Mouse (Mus musculus) limb, embryonic 14.5 days (tissue): Measurements from ENCODE around the gene Ppm1h. TPM values are rescaled to one million over a fixed set of nuclear protein-coding genes. Genes with fewer than 3 reads are reported as not detected.

Experiments
- ATAC-seq: fragments of 200-750 bp; cut with Nextera tagmentation; 2 replicates; pipeline ENCODE4 v1.8.0; 2017; ENCODE audit warnings: low read depth, moderate number of reproducible peaks, moderate TSS enrichment; ENCODE audit not compliant: low FRiP score
- DNase-seq: peaks from one replicate; pipeline ENCODE4 v3.0.0-alpha.2; 2015; ENCODE audit warnings: low spot score
- H3K27ac ChIP-seq: fragments of 300-500 bp; sonication (generic); replicated peaks from 2 replicates; pipeline ENCODE4 v1.5.1; 2014; ENCODE audit warnings: low read depth, mild to moderate bottlenecking, low read length, moderate library complexity, mixed read lengths
- H3K27me3 ChIP-seq: fragments of 300-500 bp; sonication (generic); 2 replicates; pipeline ENCODE4 v1.6.1; 2014; ENCODE audit warnings: low read length, mixed read lengths; ENCODE audit not compliant: control insufficient read depth, insufficient read depth
- H3K36me3 ChIP-seq: fragments of 300-500 bp; sonication (generic); 2 replicates; pipeline ENCODE4 v1.6.1; 2014; ENCODE audit warnings: mild to moderate bottlenecking, low read length, moderate library complexity, mixed read lengths; ENCODE audit not compliant: control insufficient read depth, insufficient read depth
- H3K4me1 ChIP-seq: fragments of 300-500 bp; sonication (generic); 2 replicates; pipeline ENCODE4 v1.6.1; 2014; ENCODE audit warnings: antibody characterized with exemption, low read length, mixed read lengths; ENCODE audit not compliant: control insufficient read depth, insufficient read depth
- H3K4me2 ChIP-seq: fragments of 300-500 bp; sonication (generic); replicated peaks from 2 replicates; pipeline ENCODE4 v1.6.1; 2014; ENCODE audit warnings: low read depth, mild to moderate bottlenecking, low read length, moderate library complexity; ENCODE audit not compliant: severe bottlenecking
- H3K4me3 ChIP-seq: fragments of 300-500 bp; sonication (generic); replicated peaks from 2 replicates; pipeline ENCODE4 v1.5.1; 2014; ENCODE audit warnings: low read length
- H3K9ac ChIP-seq: fragments of 300-500 bp; sonication (generic); 2 replicates; pipeline ENCODE4 v1.6.1; 2014; ENCODE audit warnings: mild to moderate bottlenecking, low read depth, low read length, moderate library complexity; ENCODE audit not compliant: severe bottlenecking
- H3K9me3 ChIP-seq: fragments of 300-500 bp; sonication (generic); 2 replicates; pipeline ENCODE4 v1.6.1; 2016; ENCODE audit warnings: low read length; ENCODE audit not compliant: control insufficient read depth
- POLR2A ChIP-seq: fragments of 200-500 bp; IDR thresholded peaks from 2 replicates; pipeline ENCODE4 v1.8.0; 2012; ENCODE audit warnings: inconsistent platforms, mild to moderate bottlenecking, moderate library complexity, borderline replicate concordance; ENCODE audit not compliant: insufficient read depth, insufficient read length; ENCODE audit errors: extremely low read depth
- WGBS: fragments of 180-500 bp; shearing (Covaris S2); extraction: QIAGEN DNeasy Blood & Tissue Kit; methylation state at CpG from one replicate; pipeline ENCODE4 v1.1.7; 2014; 5-methylcytosine and 5-hydroxymethylcytosine counted together
- polyA plus RNA-seq, 2 experiments: library from polyadenylated mRNA; depleted of rRNA in 1 of 2; stranded (reverse) in 1 of 2; unstranded in 1 of 2; fragments of >200 nt; fragmentation: Nextera tagmentation in 1 of 2; extraction: Ambion mirVana in 1 of 2; gene quantifications; 2 replicates each; pipeline versions ENCODE4 v1.2.1 to v1.2.3; 2012 to 2014

Ppm1h gene
- polyA plus RNA-seq (2012; rRNA removed) (2.2 and 2.3 TPM in 2 replicates), polyA plus RNA-seq (2014; fragmentation: Nextera tagmentation; extraction: Ambion mirVana) (3.4 and 3.5 TPM in 2 replicates)

GRCm38 (mm10) chr10:122678541-122679436, at the start of gene Ppm1h:
Gene Ppm1h, plus strand, starts transcription at chr10:122678762.
- no peaks in the 10 kb centered on the region for H3K36me3 ChIP-seq
- H3K9me3 ChIP-seq: no peaks in the 10 kb centered on the region
- H3K27me3 ChIP-seq: 0 out of 2 replicates have a peak, but pooled peaks cover 8% of the 10 kb centered on the region
- H3K4me2 ChIP-seq: peak within 1 kb of the TSS; percentile 95
- DNase-seq (peak; percentile 26), ATAC-seq (peak; percentile 75)
- peak within 1 kb of the TSS; percentile 67 for H3K4me3 ChIP-seq
- H3K4me1 ChIP-seq: peaks cover 8% of the 10 kb centered on the region; the same call in 1 of the 2 replicates
- under 1% methylated on average over 84 of the region's 94 CpGs for WGBS
- H3K9ac ChIP-seq: peak within 1 kb of the TSS; percentile 61
- H3K27ac ChIP-seq: 0 out of 2 replicates have a peak within 1 kb of the TSS, but pooled peaks have one; percentile 35
- no peak for TF ChIP-seq POLR2A

DNA sequence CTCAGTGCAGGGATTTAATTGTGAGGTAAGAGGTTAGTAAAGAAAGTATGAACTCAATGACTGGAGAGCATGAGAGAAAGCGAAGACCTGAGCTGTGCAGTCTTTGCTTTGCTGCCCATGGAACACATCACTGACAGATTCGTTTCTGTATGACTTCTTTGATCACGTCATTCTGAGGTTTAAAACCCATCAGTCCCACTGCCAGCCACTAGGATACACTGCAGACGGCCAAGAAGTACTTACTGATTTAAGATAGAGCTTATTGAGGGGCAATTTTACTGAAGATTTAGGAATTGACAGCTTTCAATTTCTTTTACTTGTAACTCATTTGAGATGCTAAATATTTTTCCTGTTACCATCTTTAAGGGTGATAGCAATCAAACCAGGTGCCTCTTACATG, 49.6 kb upstream of the Ppm1h start:
- H3K27me3 ChIP-seq: no peaks in the 10 kb centered on the region
- no peak for DNase-seq
- no peak overlapping the region for H3K9ac ChIP-seq
- H3K36me3 ChIP-seq: no peaks in the 10 kb centered on the region
- no peaks in the 10 kb centered on the region for H3K4me1 ChIP-seq
- H3K9me3 ChIP-seq: no peaks in the 10 kb centered on the region
- WGBS: 50% methylated on average over 4 of the region's 4 CpGs
- ATAC-seq: no peak
- no peak for TF ChIP-seq POLR2A
- H3K4me3 ChIP-seq: no peak overlapping the region
- no peak overlapping the region for H3K27ac ChIP-seq
- no peak overlapping the region for H3K4me2 ChIP-seq

- Histone ChIP-seq H3K27me3 (no peaks in the 10 kb centered on the region), H3K4me1 (no peaks in the 10 kb centered on the region), H3K9ac (no peak overlapping the region), H3K9me3 (no peaks in the 10 kb centered on the region), H3K4me2 (no peak overlapping the region), H3K27ac (no peak overlapping the region), H3K4me3 (no peak overlapping the region), H3K36me3 (no peaks in the 10 kb centered on the region)
- no peak for ATAC-seq
- DNase-seq: no peak
- no peak for TF ChIP-seq POLR2A
- 88% methylated on average over 4 of the region's 4 CpGs for WGBS
These were observed 38.7 kb upstream of the Ppm1h start for GRCm38 (mm10) chr10:122639879-122640278.

GRCm38 (mm10) chr10:122641263-122641795, 37.2 kb upstream of the Ppm1h start:
- no peaks in the 10 kb centered on the region for H3K9me3 ChIP-seq
- H3K36me3 ChIP-seq: no peaks in the 10 kb centered on the region
- no peak overlapping the region for H3K4me2 ChIP-seq
- WGBS: 83% methylated on average over 8 of the region's 8 CpGs
- H3K27ac ChIP-seq: no peak overlapping the region
- DNase-seq (no peak), ATAC-seq (no peak)
- no peak overlapping the region for H3K4me3 ChIP-seq
- H3K4me1 ChIP-seq: no peaks in the 10 kb centered on the region
- no peak overlapping the region for H3K9ac ChIP-seq
- no peak for TF ChIP-seq POLR2A
- no peaks in the 10 kb centered on the region for H3K27me3 ChIP-seq

DNA sequence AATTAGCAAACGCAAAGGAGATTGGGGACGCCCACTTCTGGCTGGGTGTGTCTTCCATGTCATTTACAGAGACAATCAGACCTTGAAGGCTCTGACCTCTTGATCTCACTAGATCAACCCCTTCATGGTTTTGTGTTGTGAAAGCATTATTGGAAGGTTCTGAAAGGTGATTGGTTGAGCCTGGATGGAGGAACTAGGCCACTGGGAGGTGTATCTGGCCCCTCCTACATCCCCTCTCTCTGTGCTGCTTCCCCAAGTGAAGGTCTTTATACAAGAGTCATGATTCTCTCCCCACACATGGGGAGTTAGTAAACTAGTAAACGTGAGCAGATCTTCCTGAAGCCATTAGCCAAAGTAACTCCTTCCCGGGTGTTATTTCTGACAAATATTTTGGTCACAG, 36.4 kb upstream of the Ppm1h start:
- ATAC-seq: no peak
- no peak overlapping the region for H3K9ac ChIP-seq
- TF ChIP-seq POLR2A: no peak
- no peak for DNase-seq
- WGBS: 86% methylated on average over 4 of the region's 4 CpGs
- H3K4me3 ChIP-seq: no peak overlapping the region
- no peak overlapping the region for H3K27ac ChIP-seq
- no peaks in the 10 kb centered on the region for H3K27me3 ChIP-seq
- H3K4me1 ChIP-seq: no peaks in the 10 kb centered on the region
- H3K9me3 ChIP-seq: no peaks in the 10 kb centered on the region
- no peaks in the 10 kb centered on the region for H3K36me3 ChIP-seq
- no peak overlapping the region for H3K4me2 ChIP-seq
